Mouse (Mus musculus) MEL-GATA-1-ER (cell line): Measurements from ENCODE around the gene Bag3.
A peak's percentile ranks its signal among the peaks of the same experiment; 100 is the strongest.

ENCODE experiments used
- DNase-seq: peaks from one replicate; pipeline ENCODE4 v3.0.0-alpha.2; 2012; ENCODE audit warnings: low read depth; ENCODE audit errors: extremely low read depth

The Bag3 gene

GRCm38 (mm10) chr7:128523349-128523961 is at the start of gene Bag3:
Bag3 (plus strand) TSS chr7:128523616.
- peak; percentile 84 for DNase-seq

DNA sequence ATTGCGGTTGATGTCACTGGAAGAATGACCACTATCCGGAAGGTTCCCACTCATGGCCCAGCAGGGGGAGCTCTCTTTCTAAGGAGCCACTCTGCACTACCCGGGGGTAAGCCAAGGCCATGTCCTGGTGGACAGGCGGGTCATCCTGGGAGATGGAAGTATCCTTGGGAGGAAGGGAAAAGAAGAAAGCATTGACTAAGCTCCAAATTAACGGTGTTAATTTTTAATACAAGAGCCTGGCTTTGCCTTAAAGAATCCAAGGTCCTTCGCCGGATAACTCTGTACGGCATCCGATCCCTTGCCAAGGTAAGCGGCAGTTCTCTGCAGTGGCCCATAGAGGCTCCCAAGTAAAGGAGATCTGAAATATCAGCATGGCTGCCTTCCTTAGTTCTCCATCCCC is 49.1 kb upstream of the Bag3 start:
- no peak for DNase-seq

- DNase-seq, result no peak
Measured at GRCm38 (mm10) chr7:128488986-128489385, 34.4 kb upstream of the Bag3 start.

- no peak for DNase-seq
Measured at GRCm38 (mm10) chr7:128494546-128494945, 28.9 kb upstream of the Bag3 start.

DNA sequence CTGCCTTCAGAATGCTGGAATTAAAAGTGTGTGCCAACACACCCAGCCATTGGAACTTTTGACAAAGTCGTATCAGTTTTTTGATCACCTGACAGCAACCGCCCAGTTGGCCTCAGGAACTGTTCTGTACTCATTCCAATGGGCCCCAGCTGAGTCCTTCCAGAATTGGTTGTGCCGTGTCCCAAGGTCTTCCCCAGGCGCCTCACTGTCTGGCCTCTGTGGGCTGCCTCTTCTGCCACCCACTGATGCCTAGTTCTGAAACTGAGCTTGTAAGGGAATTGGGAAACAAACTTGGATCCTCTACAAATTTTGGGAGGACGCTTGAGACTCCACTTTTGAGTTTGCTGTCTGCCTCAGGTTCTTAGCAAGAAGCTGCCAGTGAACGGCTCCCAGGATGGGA is 23.6 kb upstream of the Bag3 start:
- DNase-seq, result no peak

DNA sequence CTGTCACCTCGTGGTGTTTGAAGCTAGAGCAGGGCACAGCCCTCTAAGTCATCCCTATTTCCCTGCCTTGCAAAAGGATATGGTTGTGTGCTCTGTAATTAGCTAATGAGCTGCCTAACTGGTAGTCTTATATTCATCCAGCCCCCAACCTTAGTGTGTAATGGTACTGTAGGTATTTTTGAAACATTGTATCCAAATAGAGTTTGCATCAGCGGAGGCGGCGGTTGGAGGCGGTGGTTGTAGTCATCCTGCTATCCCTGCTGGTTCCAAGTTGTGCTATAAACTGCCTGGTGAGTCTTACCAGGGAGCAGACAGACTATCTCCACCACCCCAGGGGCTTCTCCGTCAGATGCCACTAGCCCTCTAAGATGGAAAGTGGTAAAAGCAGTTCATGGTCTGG is 19.3 kb upstream of the Bag3 start:
- no peak for DNase-seq

DNA sequence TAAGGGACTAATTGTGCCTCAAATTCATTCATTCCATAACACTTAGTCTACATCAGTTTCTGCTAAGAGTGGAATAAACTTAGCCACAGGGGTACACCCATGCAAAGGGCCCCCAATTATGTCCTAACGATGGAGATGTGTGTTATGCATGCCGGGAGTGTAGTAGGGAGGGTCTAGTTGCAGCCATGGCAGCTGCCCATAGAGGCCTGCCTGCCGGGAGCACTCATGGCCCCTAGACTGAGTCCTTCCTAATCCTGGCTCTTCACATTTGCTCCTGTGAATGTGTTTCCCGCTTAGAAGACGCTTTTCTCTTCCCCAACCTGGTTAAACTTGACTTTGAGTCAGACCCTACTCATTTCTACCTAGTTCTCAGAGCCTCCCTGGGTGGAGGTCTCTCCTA is 11.5 kb upstream of the Bag3 start:
- DNase-seq, result no peak

- DNase-seq, result no peak
Measured at GRCm38 (mm10) chr7:128513512-128513911, 9.9 kb upstream of the Bag3 start.

DNA sequence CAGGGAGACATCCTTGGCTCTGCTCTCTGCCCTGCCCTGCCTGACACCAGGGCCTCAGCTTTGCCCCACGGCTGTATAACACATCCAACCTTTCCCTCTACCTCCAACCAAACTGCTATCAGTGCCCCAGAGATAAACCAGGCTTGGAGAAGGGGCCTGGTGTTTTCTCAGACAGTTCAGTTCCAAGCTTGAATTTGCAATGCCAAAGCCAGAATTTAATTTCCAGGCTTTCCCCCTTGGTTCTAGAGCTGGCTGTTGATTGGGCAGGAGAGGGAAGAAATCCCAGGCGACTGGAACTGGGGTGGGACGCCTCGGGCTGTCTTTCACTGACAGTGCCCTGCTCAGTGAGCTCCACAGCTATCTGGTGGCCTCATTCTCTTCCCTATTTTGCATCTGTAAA is 9.1 kb upstream of the Bag3 start:
- DNase-seq, result no peak

GRCm38 (mm10) chr7:128516346-128516745 is 7.1 kb upstream of the Bag3 start:
- DNase-seq, result no peak

DNA sequence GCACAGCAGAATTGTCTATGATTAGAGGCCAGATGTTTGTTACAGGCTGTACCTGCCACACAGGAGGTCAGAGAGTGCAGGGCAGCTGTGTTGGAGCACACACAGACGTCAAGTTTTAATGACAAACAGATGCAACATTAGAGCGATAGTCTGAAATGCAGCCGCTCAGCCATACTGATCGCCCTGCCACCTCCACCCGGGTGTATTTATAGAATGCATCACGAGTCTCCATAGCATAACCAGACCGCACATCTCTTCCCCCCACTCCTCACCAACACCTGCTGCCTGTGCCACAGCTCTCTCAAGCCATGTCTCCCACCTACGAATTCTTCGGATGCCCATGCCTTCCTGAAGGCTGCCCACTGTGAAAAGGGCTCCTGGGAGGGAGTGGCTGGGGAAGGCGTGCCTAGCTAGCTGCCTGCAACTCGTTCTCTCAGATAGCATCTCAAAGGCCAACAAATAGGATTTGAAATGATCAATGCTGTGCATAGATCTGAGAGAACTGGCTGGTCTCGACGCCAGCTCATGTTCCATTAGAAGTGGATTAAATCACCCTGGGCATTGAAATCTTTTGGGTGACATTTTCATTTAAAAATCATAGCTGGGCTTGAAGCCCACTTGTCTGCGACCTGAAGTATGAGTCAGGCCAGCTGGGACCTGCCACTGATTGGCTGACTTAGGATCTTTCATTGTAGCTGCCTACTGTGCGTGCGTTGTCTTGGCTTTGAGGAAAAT is 3.9 kb upstream of the Bag3 start:
- no peak for DNase-seq

GRCm38 (mm10) chr7:128523962-128524581 is 656 bp downstream of the Bag3 start:
- DNase-seq, result peak; percentile 37

DNA sequence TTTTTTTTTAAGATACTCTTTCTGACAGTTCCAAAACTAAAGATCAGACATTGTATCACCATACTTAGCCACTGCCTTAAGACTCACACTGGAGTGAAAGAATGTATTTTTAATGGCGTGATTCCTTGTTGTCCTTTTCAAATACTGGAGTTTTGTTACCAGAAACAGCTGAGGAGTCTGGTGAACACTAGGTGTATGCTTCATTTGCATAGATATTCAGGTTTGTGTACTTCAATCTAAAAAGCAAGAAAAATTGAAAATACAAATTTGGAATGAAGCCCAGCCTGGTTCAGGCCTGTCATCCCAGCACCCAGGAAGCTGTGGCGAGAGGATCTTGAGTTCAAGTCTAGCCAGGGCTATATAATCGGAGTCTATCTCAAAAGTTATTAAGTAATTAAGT is 1.2 kb downstream of the Bag3 start:
- peak; percentile 32 for DNase-seq

GRCm38 (mm10) chr7:128526611-128527010 is 3.2 kb downstream of the Bag3 start:
- no peak for DNase-seq

DNA sequence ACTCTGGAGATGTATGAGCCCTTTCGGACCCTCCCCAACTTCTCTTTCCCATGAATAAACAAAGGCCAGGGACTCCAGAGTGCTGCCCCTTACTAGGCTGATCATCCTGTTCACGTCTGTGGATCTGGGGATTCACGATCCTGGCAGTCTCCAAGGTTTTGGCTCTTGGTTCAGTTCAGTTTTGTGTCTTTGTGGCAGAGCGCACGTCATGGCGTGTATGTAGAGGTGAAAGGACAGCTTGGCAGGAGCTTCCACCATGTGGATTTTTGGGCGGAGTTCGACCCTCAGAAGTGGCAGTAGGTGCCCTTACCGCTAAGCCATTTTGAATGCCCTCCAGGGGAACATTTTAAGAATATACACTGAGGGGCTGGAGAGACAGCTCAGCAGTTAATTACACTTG is 5.2 kb downstream of the Bag3 start:
- DNase-seq, result no peak

DNA sequence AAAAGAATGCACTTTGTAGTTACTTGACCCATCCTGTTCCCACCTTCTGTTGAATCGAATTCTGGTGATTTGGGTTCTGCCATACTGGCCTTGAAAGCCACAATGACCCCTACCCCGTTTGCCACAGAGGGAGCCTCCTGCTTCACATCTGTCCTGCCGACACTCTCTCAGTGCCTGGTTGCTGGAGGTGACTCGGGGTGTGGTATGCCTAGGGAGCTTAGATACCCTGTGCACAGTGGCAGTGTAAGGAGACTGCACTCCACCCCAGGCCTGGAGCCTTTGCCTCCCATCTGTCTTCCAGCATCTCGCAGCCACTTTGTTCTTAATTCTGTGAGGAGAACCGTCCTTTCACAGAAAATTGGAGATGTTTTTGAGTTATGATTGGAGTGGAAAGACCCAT is 5.7 kb downstream of the Bag3 start:
- no peak for DNase-seq

DNA sequence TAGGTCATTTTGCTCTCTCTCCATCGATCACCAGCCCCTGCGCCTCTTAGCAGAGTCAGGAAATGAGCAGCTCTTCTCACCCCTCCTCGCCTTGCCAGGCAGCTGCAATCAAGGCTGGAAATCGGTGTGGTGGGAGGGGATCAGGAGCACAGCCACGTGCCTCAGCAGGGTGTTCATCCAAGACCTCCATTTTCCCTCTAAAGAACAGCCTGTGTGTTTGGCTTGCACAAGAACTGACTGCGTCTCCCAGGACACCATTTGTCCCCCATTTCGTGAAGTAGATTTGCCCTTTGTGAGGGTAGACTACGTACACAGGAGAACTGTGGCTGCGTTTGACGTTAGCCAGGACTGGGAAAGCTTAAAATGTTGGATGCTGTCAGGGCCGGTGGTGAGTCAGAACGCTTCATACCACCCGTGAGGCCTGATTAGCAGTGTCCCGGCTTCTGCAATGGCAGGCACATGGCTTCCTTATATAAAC is 6.2 kb downstream of the Bag3 start:
- DNase-seq, result no peak

DNA sequence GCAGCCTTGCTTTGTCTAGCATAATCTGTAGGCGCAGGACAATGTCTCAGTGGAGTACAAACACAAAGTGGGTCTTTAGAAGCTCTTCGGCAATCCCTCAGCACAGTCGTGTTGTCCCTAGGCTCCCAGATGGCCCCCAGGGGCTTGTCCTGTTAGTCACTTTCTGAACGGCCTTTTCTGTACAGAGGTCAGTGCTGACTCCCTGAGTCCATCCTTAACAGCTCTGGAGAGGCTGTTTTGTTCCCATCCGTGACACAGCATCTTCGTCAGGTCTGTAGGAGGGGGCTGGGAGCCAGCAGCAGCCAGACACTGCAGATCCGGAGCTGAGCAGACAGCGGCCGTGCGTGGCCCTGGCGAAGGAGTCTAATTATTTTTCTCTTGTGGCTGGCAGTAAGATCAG is 7.6 kb downstream of the Bag3 start:
- DNase-seq, result no peak

DNA sequence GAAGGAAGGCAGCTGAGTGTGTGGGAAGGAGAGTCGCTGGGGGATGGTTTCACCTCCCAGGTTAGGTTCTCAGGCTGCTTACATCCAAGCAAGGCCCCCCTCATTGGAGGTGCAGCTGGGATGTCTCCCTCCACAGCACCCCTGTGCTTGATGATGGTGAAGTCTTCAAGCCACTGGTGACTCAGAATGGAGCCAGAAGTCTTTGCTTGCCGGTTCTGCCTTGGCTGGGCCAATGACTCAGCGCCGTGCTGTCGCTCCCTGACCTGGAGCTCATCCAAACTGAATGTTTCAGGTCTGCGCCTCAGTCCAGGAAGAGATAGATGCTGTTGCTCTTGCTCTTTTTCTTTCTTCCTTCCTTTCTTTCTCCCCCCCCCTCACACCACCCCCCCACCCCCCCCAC is 8.5 kb downstream of the Bag3 start:
- DNase-seq, result peak; percentile 28

DNA sequence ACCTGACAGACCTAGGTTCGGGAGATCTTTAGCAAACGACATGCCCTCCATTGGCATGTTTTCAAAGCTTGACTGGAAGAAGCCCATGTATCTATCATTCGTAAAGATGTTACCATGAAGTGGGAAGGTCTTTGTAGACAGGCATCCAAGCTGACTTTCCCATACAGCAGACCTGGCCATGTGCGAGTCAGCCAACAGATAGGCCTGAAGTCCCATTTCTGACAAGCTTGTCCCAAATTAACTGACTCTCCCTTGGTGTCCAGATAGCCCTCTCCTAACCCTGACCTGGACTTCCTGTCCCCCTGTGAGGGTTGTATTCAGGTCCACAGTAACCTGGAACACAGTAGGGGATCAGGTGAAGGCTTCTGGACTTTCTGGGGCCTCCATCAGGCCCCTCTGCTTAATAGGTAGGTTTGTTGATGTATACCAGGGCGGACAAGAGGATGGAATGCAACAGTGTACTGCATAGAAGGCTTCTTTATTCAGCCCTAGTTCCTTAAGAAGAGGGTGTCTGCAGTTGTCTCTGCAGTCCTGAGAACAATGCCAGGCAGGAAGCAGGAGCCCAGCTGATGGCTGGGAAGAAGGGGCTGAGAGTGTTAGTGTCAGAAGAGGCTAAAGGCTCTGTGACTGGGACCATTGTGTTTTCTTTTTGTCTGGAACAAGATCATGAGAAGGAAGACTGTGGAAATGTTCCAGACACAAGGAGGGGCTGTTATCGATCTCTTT is 9.2 kb downstream of the Bag3 start:
- DNase-seq, result no peak

DNA sequence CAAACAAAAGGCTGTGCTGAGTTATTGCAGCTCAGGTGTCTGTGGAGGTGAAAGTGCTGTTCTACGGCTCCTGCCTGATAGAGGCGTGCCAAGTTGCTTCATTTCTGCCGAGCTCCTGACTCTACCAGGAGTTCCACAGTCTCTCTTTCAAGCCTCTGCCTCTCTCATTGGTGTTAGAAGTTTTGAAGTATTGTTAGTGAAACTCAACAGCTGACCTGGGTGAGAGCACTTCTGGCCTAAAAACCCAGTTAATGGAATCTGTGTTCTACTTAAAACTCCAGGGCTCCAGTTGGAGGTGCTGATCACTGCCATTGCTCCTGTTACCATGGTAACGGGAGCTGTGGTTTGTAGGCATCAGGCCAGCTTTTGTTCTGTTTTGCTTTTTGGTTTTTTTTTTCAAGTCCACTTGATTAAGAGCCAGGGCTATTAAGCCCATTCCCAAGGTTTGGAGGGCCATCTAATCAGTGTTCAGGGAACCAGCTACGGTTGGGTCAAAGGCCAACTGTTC is 11.6 kb downstream of the Bag3 start:
- DNase-seq, result no peak

GRCm38 (mm10) chr7:128536074-128536473 is 12.7 kb downstream of the Bag3 start:
- DNase-seq, result no peak
